Mouse (Mus musculus) CH12.LX (cell line): ENCODE measurements around the gene Gm11077. TPM values are rescaled to one million over a fixed set of nuclear protein-coding genes. Genes with fewer than 3 reads are reported as not detected.

Source experiments
- DNase-seq: peaks from one replicate; pipeline ENCODE4 v3.0.0-alpha.2; 2013; ENCODE audit errors: extremely low read depth
- H3K27ac ChIP-seq: 2 replicates; pipeline ENCODE4 v1.5.1; 2012; ENCODE audit warnings: low read depth, mild to moderate bottlenecking, control low read depth, moderate library complexity; ENCODE audit not compliant: insufficient read depth
- H3K27me3 ChIP-seq: replicated peaks from 2 replicates; pipeline ENCODE3; 2012; ENCODE audit warnings: inconsistent platforms
- H3K36me3 ChIP-seq, 2 experiments: replicated peaks in 1 of 2; 2 replicates each; pipeline versions ENCODE3 to v1.6.1; 2012; ENCODE audit warnings: inconsistent platforms in 1 of 2, low read length in 1 of 2, mild to moderate bottlenecking in 1 of 2, mixed read lengths in 1 of 2, moderate library complexity in 1 of 2; ENCODE audit not compliant: control insufficient read depth in 1 of 2, insufficient read depth in 1 of 2
- H3K4me1 ChIP-seq, 2 experiments: 2 replicates each; pipeline ENCODE4 v1.6.1; 2012; ENCODE audit warnings: inconsistent platforms in 1 of 2, moderate library complexity in 1 of 2; ENCODE audit not compliant: insufficient read depth in 2 of 2, control insufficient read depth in 1 of 2
- H3K4me2 ChIP-seq: 2 replicates; pipeline ENCODE4 v1.6.1; 2012; ENCODE audit warnings: low read depth, mild to moderate bottlenecking, control low read depth; ENCODE audit not compliant: poor library complexity, insufficient read depth, severe bottlenecking
- H3K4me3 ChIP-seq, 3 experiments: fragments of 150-350 bp in 1 of 3; sonication (generic) in 1 of 3; replicated peaks in 1 of 3; 2 replicates each; pipeline versions ENCODE3 to v1.5.1; 2011 to 2012; ENCODE audit warnings: low read depth in 2 of 3, low read length in 2 of 3, mild to moderate bottlenecking in 2 of 3, moderate library complexity in 2 of 3, control low read depth in 1 of 3, improper control_type of control experiment in 1 of 3, inconsistent platforms in 1 of 3, mixed read lengths in 1 of 3; ENCODE audit not compliant: poor library complexity in 1 of 3
- H3K79me2 ChIP-seq: replicated peaks from 2 replicates; pipeline ENCODE4 v1.6.1; 2012; ENCODE audit warnings: mild to moderate bottlenecking, moderate library complexity; ENCODE audit not compliant: control insufficient read depth, poor library complexity, insufficient read depth, severe bottlenecking; ENCODE audit errors: extremely low read depth
- H3K9ac ChIP-seq: 2 replicates; pipeline ENCODE4 v1.6.1; 2012; ENCODE audit warnings: low read depth, mild to moderate bottlenecking, control low read depth, moderate library complexity; ENCODE audit not compliant: insufficient read depth
- H3K9me3 ChIP-seq: replicated peaks from 2 replicates; pipeline ENCODE3; 2012; ENCODE audit warnings: low read length, inconsistent platforms, mixed read lengths
- CTCF ChIP-seq, 2 experiments: IDR thresholded peaks in 1 of 2; conservative IDR thresholded peaks in 1 of 2; 2 replicates each; pipeline ENCODE4 v1.5.1; 2011 to 2012; ENCODE audit warnings: low read depth in 2 of 2, low read length in 2 of 2, improper control_type of control experiment in 1 of 2, inconsistent platforms in 1 of 2, mild to moderate bottlenecking in 1 of 2, moderate library complexity in 1 of 2
- E2F4 ChIP-seq: IDR thresholded peaks from 2 replicates; pipeline ENCODE4 v1.6.1; 2011; ENCODE audit warnings: low read depth, low read length, improper control_type of control experiment; ENCODE audit not compliant: insufficient replicate concordance
- ETS1 ChIP-seq: conservative IDR thresholded peaks from 2 replicates; pipeline ENCODE4 v1.6.1; 2012; ENCODE audit warnings: low read depth, mild to moderate bottlenecking, inconsistent platforms, low read length, improper control_type of control experiment, moderate library complexity
- GABPA ChIP-seq: IDR thresholded peaks from 2 replicates; pipeline ENCODE4 v1.6.1; 2012; ENCODE audit warnings: low read depth, low read length, improper control_type of control experiment, inconsistent platforms; ENCODE audit not compliant: insufficient replicate concordance
- JUND ChIP-seq: conservative IDR thresholded peaks from 2 replicates; pipeline ENCODE4 v1.6.1; 2011; ENCODE audit warnings: low read depth, low read length, improper control_type of control experiment
- KAT2A ChIP-seq: IDR thresholded peaks from 2 replicates; pipeline ENCODE4 v1.6.1; 2012; ENCODE audit warnings: low read length, improper control_type of control experiment, inconsistent platforms; ENCODE audit not compliant: insufficient replicate concordance
- MAX ChIP-seq: IDR thresholded peaks from 2 replicates; pipeline ENCODE4 v1.6.1; 2011; ENCODE audit warnings: low read length, improper control_type of control experiment
- MYC ChIP-seq: IDR thresholded peaks from 2 replicates; pipeline ENCODE4 v1.6.1; 2011; ENCODE audit warnings: low read depth, mild to moderate bottlenecking, improper control_type of control experiment, low read length
- NRF1 ChIP-seq: IDR thresholded peaks from 2 replicates; pipeline ENCODE4 v1.6.1; 2014; ENCODE audit warnings: low read depth, mild to moderate bottlenecking, inconsistent platforms, low read length, improper control_type of control experiment, moderate library complexity
- PAX5 ChIP-seq: IDR thresholded peaks from 2 replicates; pipeline ENCODE4 v1.6.1; 2012; ENCODE audit warnings: low read length, inconsistent platforms, mixed read lengths
- POLR2A ChIP-seq: IDR thresholded peaks from 2 replicates; pipeline ENCODE4 v1.6.1; 2011; ENCODE audit warnings: low read depth, mild to moderate bottlenecking, improper control_type of control experiment, low read length
- POLR2AphosphoS2 ChIP-seq: IDR thresholded peaks from 2 replicates; pipeline ENCODE4 v1.6.1; 2011; ENCODE audit warnings: low read depth, low read length, improper control_type of control experiment
- RAD21 ChIP-seq: IDR thresholded peaks from 2 replicates; pipeline ENCODE4 v1.6.1; 2011; ENCODE audit warnings: low read depth, mild to moderate bottlenecking, low read length, improper control_type of control experiment, moderate library complexity
- SMC3 ChIP-seq: IDR thresholded peaks from 2 replicates; pipeline ENCODE4 v1.6.1; 2011; ENCODE audit warnings: low read depth, low read length, improper control_type of control experiment
- USF1 ChIP-seq: IDR thresholded peaks from 2 replicates; pipeline ENCODE4 v1.6.1; 2014; ENCODE audit warnings: low read depth, mild to moderate bottlenecking, inconsistent platforms, low read length, improper control_type of control experiment
- USF2 ChIP-seq: conservative IDR thresholded peaks from 2 replicates; pipeline ENCODE4 v1.6.1; 2011; ENCODE audit warnings: low read depth, low read length, improper control_type of control experiment
- ZC3H11A ChIP-seq: IDR thresholded peaks from 2 replicates; pipeline ENCODE4 v1.6.1; 2012; ENCODE audit warnings: low read depth, mild to moderate bottlenecking, inconsistent platforms, low read length, improper control_type of control experiment
- ZKSCAN1 ChIP-seq: IDR thresholded peaks from 2 replicates; pipeline ENCODE4 v1.6.1; 2012; ENCODE audit warnings: low read depth, inconsistent platforms, low read length, improper control_type of control experiment, borderline replicate concordance
- dilution Hi-C: fragments of 300-500 bp; cut with MboI; formaldehyde crosslinking; loops from 2 replicates; pipeline ENCODE4 v1.14.3; 2020; ENCODE audit warnings: low sequenced_read_pairs; ENCODE audit not compliant: extremely low pct_unique_long_range_greater_than_20kb, extremely low pct_ligation_motif_present
- in situ Hi-C: fragments of 300-500 bp; cut with MboI; formaldehyde crosslinking; loops from 3 replicates; pipeline ENCODE4 v1.14.3; 2019; ENCODE audit warnings: low sequenced_read_pairs, low pct_ligation_motif_present, low pct_unique_long_range_greater_than_20kb, mixed read lengths
- polyA plus RNA-seq: library from polyadenylated mRNA; unstranded; fragments of >175 nt; gene quantifications from 2 replicates; pipeline ENCODE4 v1.2.1, GENCODE M21; 2012; ENCODE audit warnings: low read depth; ENCODE audit not compliant: insufficient read length
- total RNA-seq, 2 experiments: library from RNA; depleted of rRNA; stranded (reverse); fragments of 300-350 nt in 1 of 2; fragments of >200 nt in 1 of 2; gene quantifications; 2 replicates each; pipeline ENCODE4 v1.2.3; 2012 to 2014

Gene Gm11077
- total and polyA plus RNA-seq, 3 experiments = not detected

DNA sequence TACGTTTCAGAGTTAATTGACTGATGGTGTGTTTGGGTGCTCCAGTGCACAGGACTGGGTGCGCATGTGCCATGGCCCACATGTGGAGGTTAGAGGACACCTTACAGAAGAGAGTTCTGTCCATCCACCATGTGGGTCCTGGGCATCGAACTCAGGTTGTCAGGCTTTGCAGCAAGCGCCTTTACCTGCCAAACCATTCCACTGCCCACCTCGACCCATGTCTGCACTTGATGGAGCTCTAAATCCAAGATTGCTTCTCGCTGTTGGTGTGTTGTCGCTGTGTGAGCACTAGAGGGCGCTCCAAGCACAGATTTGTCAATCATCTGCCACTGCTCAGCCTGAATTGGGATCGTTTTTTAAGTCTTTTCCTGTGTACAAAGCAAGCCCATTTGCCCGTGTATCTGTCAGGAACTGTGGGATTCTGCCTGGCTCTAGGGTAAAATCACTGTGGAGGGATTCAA, 14.1 kb upstream of the Gm11077 start:
- H3K4me3 ChIP-seq = no peak overlapping the region
- no peaks in the 10 kb centered on the region for H3K36me3 ChIP-seq
- H3K79me2 ChIP-seq = no peaks in the 10 kb centered on the region
- peaks cover 2% of the 10 kb centered on the region for H3K27me3 ChIP-seq
- peaks cover 0 to 3% of the 10 kb centered on the region in 2 experiments; a peak in 1 of 4 replicates for H3K4me1 ChIP-seq
- DNase-seq = peak; percentile 73
- dilution Hi-C loops (no loop called here), in situ Hi-C loops (no loop called here)
- H3K9ac ChIP-seq = no peak overlapping the region
- H3K4me2 ChIP-seq = peak overlapping the region; percentile 22; the same call in 1 of the 2 replicates
- no peak for TF ChIP-seq USF2
- TF ChIP-seq GABPA = no peak
- no peak for TF ChIP-seq NRF1
- no peak for TF ChIP-seq PAX5
- peak; percentile 33; the same call in 1 of the 2 replicates for TF ChIP-seq ZC3H11A
- TF ChIP-seq KAT2A = no peak
- TF ChIP-seq JUND = no peak
- TF ChIP-seq ETS1 = no peak
- TF ChIP-seq POLR2A = no peak
- no peak for TF ChIP-seq USF1
- no peak for TF ChIP-seq MAX
- no peak for TF ChIP-seq E2F4
- TF ChIP-seq RAD21 = peak; percentile 91
- no peak for TF ChIP-seq POLR2AphosphoS2
- TF ChIP-seq ZKSCAN1 = no peak
- peak; percentile 80 to 96 for TF ChIP-seq CTCF (conservative IDR thresholded peaks at IDR 0.05 in 1 of 2, IDR thresholded peaks at IDR 0.05 in 1 of 2; ENCODE audit: low read depth in 2 of 2, low read length in 2 of 2)
- peak; percentile 73 for TF ChIP-seq SMC3
- peaks cover 2% of the 10 kb centered on the region for H3K9me3 ChIP-seq
- no peak overlapping the region for H3K27ac ChIP-seq

- no peaks in the 10 kb centered on the region for H3K36me3 ChIP-seq
- no peak overlapping the region for H3K4me2 ChIP-seq
- no peak overlapping the region for H3K27ac ChIP-seq
- H3K9ac ChIP-seq = no peak overlapping the region
- DNase-seq = no peak
- H3K4me3 ChIP-seq = no peak overlapping the region
- TF ChIP-seq MYC = no peak
- no peak for TF ChIP-seq NRF1
- no peak for TF ChIP-seq ETS1
- H3K79me2 ChIP-seq = no peaks in the 10 kb centered on the region
- peaks cover 2% of the 10 kb centered on the region for H3K9me3 ChIP-seq
- in situ Hi-C loops = no loop called here
- H3K4me1 ChIP-seq = peaks cover 0 to 6% of the 10 kb centered on the region in 2 experiments; a peak in 1 of 4 replicates
- H3K27me3 ChIP-seq = no peaks in the 10 kb centered on the region
- dilution Hi-C loops = no loop called here
Measured at GRCm38 (mm10) chr6:140722058-140722457, 7.0 kb upstream of the Gm11077 start.
